Mouse (Mus musculus): ENCODE results near the gene Rfwd3. TPM values are rescaled to one million over a fixed set of nuclear protein-coding genes. Genes with fewer than 3 reads are reported as not detected.
A peak's percentile ranks its signal among the peaks of the same experiment; 100 is the strongest.
"Not testable (repeated sequence)": the region's sequence is repeated elsewhere in the genome, so short reads cannot be mapped to it uniquely, and the experiment has no call there.

Rfwd3 gene
- polyA plus RNA-seq, 1 experiment from 2014 or later: 47.9 TPM

- H3K4me1 ChIP-seq; H3K27ac ChIP-seq; H3K4me3 ChIP-seq; ATAC-seq; H3K36me3 ChIP-seq (ENCODE audit: poor library complexity, severe bottlenecking); H3K9me3 ChIP-seq (replicated peaks); H3K9ac ChIP-seq; H3K27me3 ChIP-seq; H3K4me2 ChIP-seq: not testable (repeated sequence)
- WGBS: 95% methylated on average over 12 of the region's 15 CpGs
Observed at GRCm38 (mm10) chr8:111310006-111310405, 10.0 kb upstream of the Rfwd3 start.

GRCm38 (mm10) chr8:111305031-111305730 is 5.2 kb upstream of the Rfwd3 start:
- H3K36me3 ChIP-seq (ENCODE audit: poor library complexity, severe bottlenecking): no peaks in the 10 kb centered on the region
- no peaks in the 10 kb centered on the region for H3K4me1 ChIP-seq
- H3K27me3 ChIP-seq: no peaks in the 10 kb centered on the region
- WGBS: 24% methylated on average over 5 of the region's 5 CpGs
- no peak overlapping the region for H3K4me2 ChIP-seq
- no peak overlapping the region for H3K4me3 ChIP-seq
- no peak for ATAC-seq
- H3K27ac ChIP-seq: no peak overlapping the region
- no peaks in the 10 kb centered on the region for H3K9me3 ChIP-seq (replicated peaks)
- 0 out of 2 replicates have a peak overlapping the region, but pooled peaks have one; percentile 6 for H3K9ac ChIP-seq

- Histone ChIP-seq H3K27ac (no peak overlapping the region), H3K9me3 (replicated peaks) (no peaks in the 10 kb centered on the region), H3K9ac (no peak overlapping the region), H3K4me3 (no peak overlapping the region), H3K36me3 (ENCODE audit: poor library complexity, severe bottlenecking) (no peaks in the 10 kb centered on the region), H3K27me3 (no peaks in the 10 kb centered on the region), H3K4me1 (peaks cover under 1% of the 10 kb centered on the region; the same call in 1 of the 2 replicates), H3K4me2 (no peak overlapping the region)
- ATAC-seq: no peak
- 91% methylated on average over 3 of the region's 3 CpGs for WGBS
Observed at GRCm38 (mm10) chr8:111304359-111304758, 4.3 kb upstream of the Rfwd3 start.

GRCm38 (mm10) chr8:111303076-111303803 is 3.2 kb upstream of the Rfwd3 start:
- not testable (repeated sequence) for H3K9ac ChIP-seq; H3K9me3 ChIP-seq (replicated peaks); H3K27me3 ChIP-seq; H3K27ac ChIP-seq; H3K4me3 ChIP-seq; H3K4me2 ChIP-seq; ATAC-seq; H3K36me3 ChIP-seq (ENCODE audit: poor library complexity, severe bottlenecking)
- WGBS: 87% methylated on average over 5 of the region's 5 CpGs
- peaks cover 12% of the 10 kb centered on the region for H3K4me1 ChIP-seq

- 69% methylated on average over 11 of the region's 11 CpGs for WGBS
- peak overlapping the region; percentile 51 for H3K4me2 ChIP-seq
- no peak overlapping the region for H3K9ac ChIP-seq
- peak overlapping the region; percentile 95 for H3K4me3 ChIP-seq
- peaks cover 11% of the 10 kb centered on the region for H3K36me3 ChIP-seq (ENCODE audit: poor library complexity, severe bottlenecking)
- no peaks in the 10 kb centered on the region for H3K9me3 ChIP-seq (replicated peaks)
- H3K27ac ChIP-seq: no peak overlapping the region
- no peak for ATAC-seq
- H3K4me1 ChIP-seq: peaks cover 17% of the 10 kb centered on the region
- H3K27me3 ChIP-seq: no peaks in the 10 kb centered on the region
Observed at GRCm38 (mm10) chr8:111300597-111301546, 850 bp upstream of the Rfwd3 start.

GRCm38 (mm10) chr8:111299363-111299820 is 630 bp downstream of the Rfwd3 start:
- Histone ChIP-seq H3K9ac (peak overlapping the region; percentile 94), H3K27me3 (no peaks in the 10 kb centered on the region), H3K36me3 (ENCODE audit: poor library complexity, severe bottlenecking) (peaks cover 22% of the 10 kb centered on the region), H3K4me2 (peak overlapping the region; percentile 73), H3K4me3 (peak overlapping the region; percentile 95), H3K9me3 (replicated peaks) (no peaks in the 10 kb centered on the region), H3K4me1 (peaks cover 17% of the 10 kb centered on the region), H3K27ac (peak overlapping the region; percentile 65; the same call in 1 of the 2 replicates)
- under 1% methylated on average over 28 of the region's 28 CpGs for WGBS
- ATAC-seq: 0 out of 2 replicates have a peak, but pooled peaks have one; percentile 6

GRCm38 (mm10) chr8:111298011-111298410 is 2.0 kb downstream of the Rfwd3 start:
- H3K27ac ChIP-seq: no peak overlapping the region
- WGBS: 78% methylated on average over 1 of the region's 1 CpGs
- H3K4me2 ChIP-seq: peak overlapping the region; percentile 73
- no peak for ATAC-seq
- H3K27me3 ChIP-seq: no peaks in the 10 kb centered on the region
- peak overlapping the region; percentile 95; the same call in 1 of the 2 replicates for H3K4me3 ChIP-seq
- H3K9me3 ChIP-seq (replicated peaks): no peaks in the 10 kb centered on the region
- H3K36me3 ChIP-seq (ENCODE audit: poor library complexity, severe bottlenecking): peaks cover 36% of the 10 kb centered on the region
- peak overlapping the region; percentile 30; the same call in 1 of the 2 replicates for H3K9ac ChIP-seq
- peaks cover 17% of the 10 kb centered on the region for H3K4me1 ChIP-seq

- H3K9me3 ChIP-seq (replicated peaks): no peaks in the 10 kb centered on the region
- no peak overlapping the region for H3K4me3 ChIP-seq
- H3K27ac ChIP-seq: no peak overlapping the region
- WGBS: 96% methylated on average over 7 of the region's 7 CpGs
- ATAC-seq: no peak
- no peaks in the 10 kb centered on the region for H3K27me3 ChIP-seq
- no peak overlapping the region for H3K4me2 ChIP-seq
- no peaks in the 10 kb centered on the region for H3K4me1 ChIP-seq
- no peak overlapping the region for H3K9ac ChIP-seq
- peaks cover 87% of the 10 kb centered on the region for H3K36me3 ChIP-seq (ENCODE audit: poor library complexity, severe bottlenecking)
Observed at GRCm38 (mm10) chr8:111291733-111292132, 8.3 kb downstream of the Rfwd3 start.

- no peak for ATAC-seq
- Histone ChIP-seq H3K27me3 (no peaks in the 10 kb centered on the region), H3K4me2 (no peak overlapping the region), H3K36me3 (ENCODE audit: poor library complexity, severe bottlenecking) (peaks cover 89% of the 10 kb centered on the region), H3K27ac (no peak overlapping the region), H3K9ac (no peak overlapping the region), H3K4me1 (no peaks in the 10 kb centered on the region), H3K4me3 (no peak overlapping the region), H3K9me3 (replicated peaks) (no peaks in the 10 kb centered on the region)
- WGBS: 96% methylated on average over 7 of the region's 7 CpGs
Observed at GRCm38 (mm10) chr8:111290586-111290985, 9.4 kb downstream of the Rfwd3 start.

GRCm38 (mm10) chr8:111285603-111286002 is 14.4 kb downstream of the Rfwd3 start:
- Histone ChIP-seq H3K9me3 (replicated peaks) (no peaks in the 10 kb centered on the region), H3K4me1 (no peaks in the 10 kb centered on the region), H3K4me3 (no peak overlapping the region), H3K9ac (no peak overlapping the region), H3K27me3 (no peaks in the 10 kb centered on the region), H3K4me2 (no peak overlapping the region), H3K36me3 (ENCODE audit: poor library complexity, severe bottlenecking) (peaks cover 95% of the 10 kb centered on the region), H3K27ac (no peak overlapping the region)
- 96% methylated on average over 4 of the region's 4 CpGs for WGBS
- ATAC-seq: no peak

GRCm38 (mm10) chr8:111282093-111282492 is 17.9 kb downstream of the Rfwd3 start:
- no peaks in the 10 kb centered on the region for H3K27me3 ChIP-seq
- no peak overlapping the region for H3K4me3 ChIP-seq
- 97% methylated on average over 3 of the region's 3 CpGs for WGBS
- no peak overlapping the region for H3K27ac ChIP-seq
- H3K36me3 ChIP-seq (ENCODE audit: poor library complexity, severe bottlenecking): peaks cover 91% of the 10 kb centered on the region
- ATAC-seq: no peak
- no peak overlapping the region for H3K9ac ChIP-seq
- no peaks in the 10 kb centered on the region for H3K4me1 ChIP-seq
- no peaks in the 10 kb centered on the region for H3K9me3 ChIP-seq (replicated peaks)
- H3K4me2 ChIP-seq: no peak overlapping the region

Measured in forebrain, embryonic 13.5 days (tissue).